Mouse (Mus musculus): ENCODE data around the gene Tpm3.
"Not testable (repeated sequence)": the region's sequence is repeated elsewhere in the genome, so short reads cannot be mapped to it uniquely, and the experiment has no call there.

GRCm38 (mm10) chr3:90122036-90122435, 49.6 kb downstream of the Tpm3 start:
- TF ChIP-seq CTCF (IDR thresholded peaks at IDR 0.05; ENCODE audit: borderline replicate concordance, control insufficient read depth, extremely low read depth, insufficient read depth, low read length, poor library complexity); POLR2A (IDR thresholded peaks at IDR 0.05; ENCODE audit: control insufficient read depth, extremely low read depth, insufficient read depth, low read length, poor library complexity): not testable (repeated sequence)
